Mouse (Mus musculus) embryonic fibroblast, embryonic 13.5 days (primary cell): ENCODE results near the gene Me3.

Experiments
- CTCF ChIP-seq: IDR thresholded peaks from 2 replicates; pipeline ENCODE4 v1.5.1; 2011; ENCODE audit warnings: mild to moderate bottlenecking, control low read depth, low read length, moderate library complexity, borderline replicate concordance; ENCODE audit not compliant: insufficient read depth
- POLR2A ChIP-seq: IDR thresholded peaks from 2 replicates; pipeline ENCODE4 v1.6.1; 2011; ENCODE audit warnings: low read depth, mild to moderate bottlenecking, control low read depth, low read length, moderate library complexity

GRCm38 (mm10) chr7:89850510-89850909, 218.3 kb downstream of the Me3 start:
- TF ChIP-seq CTCF (no peak), POLR2A (no peak)
